Mouse (Mus musculus): ENCODE data around the gene Fam47e. TPM values are rescaled to one million over a fixed set of nuclear protein-coding genes. Genes with fewer than 3 reads are reported as not detected.

Fam47e gene
- polyA plus RNA-seq (2012; rRNA removed) (0.96 and 1.0 TPM in 2 replicates), polyA plus RNA-seq (2014; fragmentation: Nextera tagmentation; extraction: Ambion mirVana) (1.4 and 1.8 TPM in 2 replicates)

GRCm38 (mm10) chr5:92554891-92555511 is at the start of gene Fam47e:
TSS of gene Fam47e (plus strand) at chr5:92555069.
- no peaks in the 10 kb centered on the region for H3K36me3 ChIP-seq (replicated peaks; ENCODE audit: control insufficient read depth, insufficient read depth, low read depth)
- TF ChIP-seq EP300 (IDR thresholded peaks at IDR 0.05; ENCODE audit: low read depth) (no peak), CTCF (IDR thresholded peaks at IDR 0.05; ENCODE audit: low read depth) (no peak)
- WGBS (ENCODE audit: insufficient replicate concordance): 63% methylated on average over 16 of the region's 16 CpGs

GRCm38 (mm10) chr5:92505402-92505865 is 49.4 kb upstream of the Fam47e start:
- Histone ChIP-seq H3K4me2 (ENCODE audit: low read depth) (peak overlapping the region; percentile 76), H3K4me3 (ENCODE audit: insufficient read depth in 1 of 2, low read depth in 2 of 2, low read length in 2 of 2) (peak overlapping the region; percentile 62 to 87), H3K9ac (replicated peaks) (peak overlapping the region; percentile 32), H3K27me3 (ENCODE audit: control insufficient read depth, insufficient read depth, low read length) (no peaks in the 10 kb centered on the region), H3K36me3 (replicated peaks; ENCODE audit: control insufficient read depth, insufficient read depth, low read depth) (no peaks in the 10 kb centered on the region), H3K27ac (no peak overlapping the region), H3K4me1 (replicated peaks; ENCODE audit: control insufficient read depth in 2 of 2, insufficient read depth in 2 of 2, low read length in 1 of 2) (peaks cover 7 to 23% of the 10 kb centered on the region in 2 experiments), H3K9me3 (ENCODE audit: control insufficient read depth, low read length) (no peaks in the 10 kb centered on the region)
- ATAC-seq (ENCODE audit: insufficient read depth) (peak; percentile 96), DNase-seq (ENCODE audit: low read depth in 3 of 3, low spot score in 3 of 3) (peak; percentile 70 to 79 (median 75))
- under 1% methylated on average over 48 of the region's 48 CpGs for WGBS (ENCODE audit: insufficient replicate concordance)
- TF ChIP-seq CTCF (IDR thresholded peaks at IDR 0.05; ENCODE audit: low read depth) (peak; percentile 72), EP300 (IDR thresholded peaks at IDR 0.05; ENCODE audit: low read depth) (no peak)

More at GRCm38 (mm10) chr5:92554891-92555511, at the start of gene Fam47e:
- no peak for DNase-seq (ENCODE audit: low read depth in 3 of 3, low spot score in 3 of 3)
- no peak for ATAC-seq (ENCODE audit: insufficient read depth)
- Histone ChIP-seq H3K9me3 (ENCODE audit: control insufficient read depth, low read length) (no peaks in the 10 kb centered on the region), H3K4me2 (ENCODE audit: low read depth) (no peak within 1 kb of the TSS), H3K27ac (no peak within 1 kb of the TSS), H3K4me1 (replicated peaks; ENCODE audit: control insufficient read depth in 2 of 2, insufficient read depth in 2 of 2, low read length in 1 of 2) (no peaks in the 10 kb centered on the region), H3K4me3 (ENCODE audit: insufficient read depth in 1 of 2, low read depth in 2 of 2, low read length in 2 of 2) (no peak within 1 kb of the TSS), H3K9ac (replicated peaks) (no peak within 1 kb of the TSS), H3K27me3 (ENCODE audit: control insufficient read depth, insufficient read depth, low read length) (no peaks in the 10 kb centered on the region)

GRCm38 (mm10) chr5:92506301-92506729 is 48.6 kb upstream of the Fam47e start:
- H3K9me3 ChIP-seq (ENCODE audit: control insufficient read depth, low read length): no peaks in the 10 kb centered on the region
- H3K27ac ChIP-seq: no peak overlapping the region
- no peak for ATAC-seq (ENCODE audit: insufficient read depth)
- no peaks in the 10 kb centered on the region for H3K36me3 ChIP-seq (replicated peaks; ENCODE audit: control insufficient read depth, insufficient read depth, low read depth)
- no peak overlapping the region for H3K9ac ChIP-seq (replicated peaks)
- peak overlapping the region; percentile 76 for H3K4me2 ChIP-seq (ENCODE audit: low read depth)
- H3K27me3 ChIP-seq (ENCODE audit: control insufficient read depth, insufficient read depth, low read length): no peaks in the 10 kb centered on the region
- DNase-seq (ENCODE audit: low read depth in 3 of 3, low spot score in 3 of 3): peak in 1 of 3 experiments; percentile 16
- peaks cover 7 to 23% of the 10 kb centered on the region in 2 experiments for H3K4me1 ChIP-seq (replicated peaks; ENCODE audit: control insufficient read depth in 2 of 2, insufficient read depth in 2 of 2, low read length in 1 of 2)
- H3K4me3 ChIP-seq (ENCODE audit: insufficient read depth in 1 of 2, low read depth in 2 of 2, low read length in 2 of 2): no peak overlapping the region; a peak in 1 of 4 replicates
- TF ChIP-seq CTCF (IDR thresholded peaks at IDR 0.05; ENCODE audit: low read depth): peak; percentile 44; the same call in 1 of the 2 replicates
- no peak for TF ChIP-seq EP300 (IDR thresholded peaks at IDR 0.05; ENCODE audit: low read depth)
- 19% methylated on average over 4 of the region's 4 CpGs for WGBS (ENCODE audit: insufficient replicate concordance)

GRCm38 (mm10) chr5:92506733-92507132 is 48.1 kb upstream of the Fam47e start, which contains the start of gene Scarb2:
TSS of gene Scarb2 (minus strand) at chr5:92506833.
- H3K4me2 ChIP-seq (ENCODE audit: low read depth): peak within 1 kb of the TSS; percentile 76
- H3K27me3 ChIP-seq (ENCODE audit: control insufficient read depth, insufficient read depth, low read length): no peaks in the 10 kb centered on the region
- H3K9me3 ChIP-seq (ENCODE audit: control insufficient read depth, low read length): no peaks in the 10 kb centered on the region
- ATAC-seq (ENCODE audit: insufficient read depth): no peak
- peak within 1 kb of the TSS; percentile 32; the same call in 1 of the 2 replicates for H3K9ac ChIP-seq (replicated peaks)
- DNase-seq (ENCODE audit: low read depth in 3 of 3, low spot score in 3 of 3): no peak
- TF ChIP-seq CTCF (IDR thresholded peaks at IDR 0.05; ENCODE audit: low read depth) (no peak), EP300 (IDR thresholded peaks at IDR 0.05; ENCODE audit: low read depth) (no peak)
- H3K4me3 ChIP-seq (ENCODE audit: insufficient read depth in 1 of 2, low read depth in 2 of 2, low read length in 2 of 2): peak within 1 kb of the TSS; percentile 42 to 62
- H3K36me3 ChIP-seq (replicated peaks; ENCODE audit: control insufficient read depth, insufficient read depth, low read depth): no peaks in the 10 kb centered on the region
- H3K27ac ChIP-seq: no peak within 1 kb of the TSS
- H3K4me1 ChIP-seq (replicated peaks; ENCODE audit: control insufficient read depth in 2 of 2, insufficient read depth in 2 of 2, low read length in 1 of 2): peaks cover 7 to 23% of the 10 kb centered on the region in 2 experiments

- Histone ChIP-seq H3K9me3 (ENCODE audit: control insufficient read depth, low read length) (no peaks in the 10 kb centered on the region), H3K4me2 (ENCODE audit: low read depth) (no peak overlapping the region), H3K27ac (no peak overlapping the region), H3K36me3 (replicated peaks; ENCODE audit: control insufficient read depth, insufficient read depth, low read depth) (no peaks in the 10 kb centered on the region), H3K27me3 (ENCODE audit: control insufficient read depth, insufficient read depth, low read length) (no peaks in the 10 kb centered on the region), H3K4me3 (ENCODE audit: insufficient read depth in 1 of 2, low read depth in 2 of 2, low read length in 2 of 2) (no peak overlapping the region), H3K9ac (replicated peaks) (no peak overlapping the region), H3K4me1 (replicated peaks; ENCODE audit: control insufficient read depth in 2 of 2, insufficient read depth in 2 of 2, low read length in 1 of 2) (peaks cover 7 to 18% of the 10 kb centered on the region in 2 experiments)
- peak in 1 of 3 experiments; percentile 11 for DNase-seq (ENCODE audit: low read depth in 3 of 3, low spot score in 3 of 3)
- no peak for ATAC-seq (ENCODE audit: insufficient read depth)
- TF ChIP-seq EP300 (IDR thresholded peaks at IDR 0.05; ENCODE audit: low read depth) (no peak), CTCF (IDR thresholded peaks at IDR 0.05; ENCODE audit: low read depth) (no peak)
- WGBS (ENCODE audit: insufficient replicate concordance): 18% methylated on average over 5 of the region's 5 CpGs
Observed at GRCm38 (mm10) chr5:92508853-92509252, 46.0 kb upstream of the Fam47e start.

All from liver, embryonic 14.5 days (tissue).